Mouse (Mus musculus) lung, postnatal 10 days (tissue): ENCODE results near the gene Ets1.

Experiments used
- DNase-seq: peaks from one replicate; pipeline ENCODE4 v3.0.0; 2021

Gene Ets1

GRCm38 (mm10) chr9:32635627-32636385, at the start of gene Ets1:
TSS of gene Ets1 (plus strand) at chr9:32636221.
- DNase-seq, result peak; percentile 57

DNA sequence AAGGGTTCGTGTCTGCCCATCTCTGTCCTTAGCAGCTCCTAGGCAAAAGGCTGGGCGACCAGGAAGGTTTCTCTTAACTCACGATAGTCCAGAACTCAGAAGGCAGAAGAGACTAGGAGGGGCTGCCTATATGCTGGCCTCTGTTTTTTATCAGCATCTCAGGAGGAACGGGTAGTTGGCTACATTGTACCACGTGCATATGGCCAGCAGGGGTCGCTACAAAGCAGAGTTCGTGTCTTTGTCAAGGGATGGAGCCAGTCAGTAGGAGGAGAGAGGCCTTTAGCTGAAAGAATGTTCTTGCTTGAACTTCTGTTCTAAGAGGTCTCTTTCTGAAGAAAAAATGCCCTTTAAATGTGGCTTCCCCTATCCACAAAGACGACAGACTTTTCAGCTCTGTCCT, 46.1 kb upstream of the Ets1 start:
- peak; percentile 93 for DNase-seq

DNA sequence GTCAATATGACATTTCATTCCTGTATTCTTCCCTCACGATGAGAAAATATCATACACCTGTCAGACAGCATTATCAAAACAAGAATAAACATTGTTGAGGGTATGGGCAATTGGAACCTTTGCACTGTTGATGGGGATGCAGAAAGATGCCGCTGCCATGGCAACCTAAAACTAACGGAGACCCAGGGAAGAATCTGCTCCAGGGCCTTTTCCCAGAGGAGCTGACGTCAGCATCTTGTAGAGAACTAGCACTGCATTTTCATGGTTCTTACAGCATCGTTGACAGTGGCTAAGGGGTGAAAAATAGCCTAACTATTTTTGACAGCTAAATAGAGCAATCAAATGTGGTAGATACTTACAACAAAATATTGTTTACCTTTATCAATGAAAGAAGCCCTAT, 45.5 kb upstream of the Ets1 start:
- DNase-seq, result no peak

DNA sequence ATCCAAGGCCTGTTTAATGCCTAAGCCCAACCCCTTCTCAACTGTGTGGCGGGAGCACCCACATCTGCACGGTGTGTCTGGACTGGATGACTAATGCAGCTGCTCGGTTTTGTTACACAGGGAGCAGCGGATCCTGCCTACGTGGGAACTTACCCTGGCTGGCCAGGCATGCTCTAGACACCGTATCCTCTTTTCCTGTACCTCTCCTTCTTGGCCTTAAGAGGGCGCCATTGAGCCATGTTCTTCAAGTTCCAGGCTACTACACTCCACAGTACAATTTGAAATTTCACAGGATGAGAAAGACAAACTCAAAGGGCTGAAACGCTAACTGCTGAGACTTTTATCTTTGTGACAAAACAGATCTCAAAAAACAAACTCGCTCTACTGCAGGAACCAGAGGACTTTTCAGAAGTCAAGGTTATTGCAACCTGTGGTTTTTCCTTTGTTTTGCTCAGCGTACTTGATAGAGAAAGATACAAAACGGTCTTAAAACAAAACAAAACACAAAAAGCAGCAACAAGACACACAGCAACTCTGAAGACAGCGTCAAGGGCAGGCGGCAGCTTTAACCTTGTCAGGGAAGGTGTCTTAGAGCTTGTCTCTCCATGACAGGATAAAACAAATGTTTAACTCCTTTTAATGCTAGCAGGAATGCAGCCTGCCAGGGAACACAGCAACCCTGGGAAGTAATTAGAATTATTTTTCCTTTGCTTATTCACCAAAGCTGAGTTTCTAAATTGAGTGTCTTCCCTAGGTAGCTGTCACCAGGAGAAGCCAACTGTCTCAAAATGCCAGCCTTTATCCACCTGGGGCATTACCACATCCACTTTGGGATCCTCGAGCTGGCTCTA, 44.1 kb upstream of the Ets1 start:
- DNase-seq, result peak; percentile 84

DNA sequence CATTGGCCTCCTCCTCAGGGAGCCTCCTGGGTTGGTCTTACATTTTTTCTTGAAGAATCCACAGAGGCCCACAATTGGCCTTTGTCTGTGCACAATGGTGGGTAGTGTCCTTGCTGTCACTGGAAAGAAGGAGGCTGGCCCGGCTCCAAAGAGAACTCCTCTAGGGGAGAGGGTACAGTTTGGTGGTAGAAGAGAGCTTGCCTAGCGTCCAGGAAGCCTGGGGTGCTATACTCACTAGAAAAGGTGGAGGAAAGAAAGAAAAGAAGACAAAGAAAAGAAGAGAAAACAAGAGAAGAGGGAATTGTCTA, 43.5 kb upstream of the Ets1 start:
- DNase-seq, result peak; percentile 58

GRCm38 (mm10) chr9:32593816-32594215, 42.2 kb upstream of the Ets1 start:
- DNase-seq, result no peak

GRCm38 (mm10) chr9:32594346-32594745, 41.7 kb upstream of the Ets1 start:
- DNase-seq, result no peak

- no peak for DNase-seq
Measured at GRCm38 (mm10) chr9:32595076-32595820, 40.8 kb upstream of the Ets1 start.

- DNase-seq, result no peak
Measured at GRCm38 (mm10) chr9:32596366-32596765, 39.7 kb upstream of the Ets1 start.

GRCm38 (mm10) chr9:32601953-32602352, 34.1 kb upstream of the Ets1 start:
- no peak for DNase-seq

GRCm38 (mm10) chr9:32603097-32603496, 32.9 kb upstream of the Ets1 start:
- no peak for DNase-seq

DNA sequence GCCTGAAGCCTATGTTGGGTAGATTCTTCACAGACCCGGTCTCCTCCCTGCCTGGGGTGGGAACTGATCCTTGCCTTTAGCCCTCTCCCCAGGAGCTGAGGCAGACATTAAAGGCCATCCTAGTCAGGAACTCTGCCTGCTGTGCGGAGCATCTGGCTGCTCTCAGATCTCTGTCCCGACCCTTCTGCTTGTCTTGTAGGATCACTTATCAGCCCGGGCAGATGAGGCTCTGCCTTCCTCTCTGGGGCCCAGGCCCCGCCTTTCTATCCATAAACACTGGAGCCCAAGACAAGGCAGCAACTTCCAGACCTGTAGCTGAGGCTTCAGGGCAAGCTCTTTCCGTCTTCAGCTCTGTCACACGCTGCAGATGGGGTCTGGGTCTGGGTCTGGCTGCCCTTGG, 28.8 kb upstream of the Ets1 start:
- peak; percentile 43 for DNase-seq

DNA sequence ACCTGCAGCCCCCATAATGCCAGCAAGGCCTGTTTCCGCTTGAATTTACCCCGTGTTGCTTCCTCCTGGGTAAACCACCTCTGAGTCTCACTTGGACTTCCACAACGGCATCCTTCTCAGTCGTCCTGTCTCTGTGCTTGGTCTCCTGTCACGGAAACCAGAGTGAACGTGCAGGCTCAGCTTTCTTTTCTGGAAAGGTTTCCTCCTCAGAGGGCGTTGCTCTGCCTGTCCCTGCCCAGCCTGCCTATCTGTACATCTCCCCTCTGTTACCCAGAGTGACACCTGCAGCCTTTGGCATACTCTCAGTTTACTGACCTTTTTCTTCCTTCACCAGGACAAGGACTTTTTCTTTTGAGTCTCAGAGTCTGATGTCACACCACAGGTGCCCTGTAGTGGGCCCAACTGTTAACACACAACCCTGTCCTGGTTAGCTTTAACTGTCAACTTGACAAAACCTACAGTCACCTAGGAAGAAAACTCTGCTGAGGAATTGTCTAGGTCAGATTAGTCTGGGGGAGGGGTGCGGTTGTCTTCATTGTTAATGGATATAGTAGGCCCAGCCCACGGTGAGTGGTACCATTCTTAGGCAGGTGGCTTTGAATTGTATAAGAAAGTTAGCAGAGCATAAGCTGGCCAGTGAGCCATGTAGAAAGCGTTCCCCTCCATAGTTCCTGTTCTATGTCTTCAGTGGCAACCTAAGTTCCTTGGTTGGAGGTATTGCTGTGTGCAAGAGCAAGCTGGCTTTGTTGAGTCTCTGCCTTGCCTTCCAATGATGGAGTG, 27.0 kb upstream of the Ets1 start:
- no peak for DNase-seq

DNA sequence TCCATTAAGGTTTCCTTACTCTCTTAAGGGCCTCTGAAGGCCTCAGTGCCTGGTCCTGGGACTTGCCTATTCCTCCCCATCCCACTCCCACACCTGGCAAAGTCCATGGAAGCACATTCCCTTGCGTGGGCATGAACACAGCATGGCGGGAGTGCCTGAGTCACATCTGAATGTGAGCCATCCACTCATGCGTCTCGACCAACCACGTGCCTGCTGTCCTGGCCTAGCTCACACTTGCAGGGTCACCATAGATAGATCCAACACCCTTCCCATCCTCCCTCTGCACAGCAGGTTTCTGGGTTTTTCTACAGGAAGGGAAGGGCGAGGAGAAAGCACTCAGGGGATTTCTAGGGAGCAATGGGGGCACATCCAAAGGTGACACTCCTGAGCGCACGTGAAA, 25.8 kb upstream of the Ets1 start:
- no peak for DNase-seq

GRCm38 (mm10) chr9:32610631-32611030, 25.4 kb upstream of the Ets1 start:
- no peak for DNase-seq

DNA sequence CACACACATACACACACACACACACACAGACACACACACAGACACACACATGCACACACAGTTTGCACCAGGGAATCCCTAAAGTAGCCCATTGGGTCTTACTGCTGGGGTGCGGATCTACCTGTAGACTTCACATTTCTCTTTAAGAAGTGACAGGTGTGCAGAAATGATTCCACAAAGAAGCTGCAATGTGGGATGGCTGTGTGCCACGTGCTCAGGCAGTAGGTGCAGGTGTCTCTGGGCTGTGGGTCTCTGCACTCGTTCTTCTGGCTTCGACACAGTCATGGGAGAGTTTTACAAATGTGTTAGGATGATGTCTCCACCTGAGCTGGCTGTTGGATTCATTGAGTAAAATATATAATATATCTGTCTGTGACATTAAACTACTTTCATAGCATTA, 24.7 kb upstream of the Ets1 start:
- no peak for DNase-seq

DNA sequence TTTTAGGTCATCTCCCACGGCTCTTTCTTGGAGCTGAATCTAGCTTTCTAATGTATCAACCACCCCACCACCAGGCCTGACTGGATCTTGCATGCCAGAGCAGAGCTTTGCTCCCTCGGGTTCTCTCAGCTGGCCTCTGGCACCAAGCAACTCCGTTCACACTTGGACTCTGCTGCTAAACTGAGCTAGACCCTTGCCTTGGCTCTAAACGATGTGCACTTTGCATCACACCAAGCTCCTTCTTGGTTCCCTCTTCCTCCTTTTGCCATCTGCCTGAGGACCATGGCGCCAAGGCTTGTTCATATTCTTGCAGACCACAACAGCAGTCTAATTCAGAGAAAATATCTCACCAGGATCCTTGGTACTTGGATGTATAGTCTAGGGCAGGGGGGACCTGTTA, 23.6 kb upstream of the Ets1 start:
- DNase-seq, result no peak

DNA sequence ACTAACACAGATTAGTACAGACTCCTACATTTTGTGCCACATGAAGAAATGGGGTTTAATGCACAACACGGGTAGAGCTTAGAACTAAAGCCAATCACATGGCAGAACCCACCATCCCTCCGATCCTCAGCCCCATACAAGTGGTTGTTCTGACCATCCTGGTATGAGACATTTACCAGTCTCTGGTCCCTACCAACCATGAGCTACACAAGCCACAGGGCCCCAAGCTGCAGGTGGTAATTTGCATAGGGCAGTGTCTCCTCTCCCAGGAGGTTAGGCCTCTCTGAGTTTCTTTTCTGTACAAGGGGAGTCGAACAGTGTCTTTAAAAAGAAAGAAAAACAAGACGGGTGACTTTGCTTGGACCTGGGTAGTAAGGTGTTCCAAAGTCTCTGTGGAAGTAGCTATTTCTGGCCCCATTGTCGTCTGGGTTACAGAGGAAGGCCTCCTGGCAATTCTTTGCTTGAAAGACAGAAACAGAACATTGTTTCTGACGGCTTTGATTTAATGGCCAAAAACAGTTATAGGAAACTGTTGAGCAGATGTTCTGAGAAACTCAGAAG, 23.1 kb upstream of the Ets1 start:
- DNase-seq, result no peak

- DNase-seq, result no peak
Measured at GRCm38 (mm10) chr9:32614191-32614590, 21.8 kb upstream of the Ets1 start.

GRCm38 (mm10) chr9:32615461-32615860, 20.6 kb upstream of the Ets1 start:
- no peak for DNase-seq

- DNase-seq, result peak; percentile 66
Measured at GRCm38 (mm10) chr9:32615986-32616385, 20.0 kb upstream of the Ets1 start.
